Mouse (Mus musculus): ENCODE results near the gene Psme3. TPM values are rescaled to one million over a fixed set of nuclear protein-coding genes. Genes with fewer than 3 reads are reported as not detected.

Gene Psme3
- polyA plus RNA-seq, 1 experiment from 2014 or later = 189 TPM

DNA sequence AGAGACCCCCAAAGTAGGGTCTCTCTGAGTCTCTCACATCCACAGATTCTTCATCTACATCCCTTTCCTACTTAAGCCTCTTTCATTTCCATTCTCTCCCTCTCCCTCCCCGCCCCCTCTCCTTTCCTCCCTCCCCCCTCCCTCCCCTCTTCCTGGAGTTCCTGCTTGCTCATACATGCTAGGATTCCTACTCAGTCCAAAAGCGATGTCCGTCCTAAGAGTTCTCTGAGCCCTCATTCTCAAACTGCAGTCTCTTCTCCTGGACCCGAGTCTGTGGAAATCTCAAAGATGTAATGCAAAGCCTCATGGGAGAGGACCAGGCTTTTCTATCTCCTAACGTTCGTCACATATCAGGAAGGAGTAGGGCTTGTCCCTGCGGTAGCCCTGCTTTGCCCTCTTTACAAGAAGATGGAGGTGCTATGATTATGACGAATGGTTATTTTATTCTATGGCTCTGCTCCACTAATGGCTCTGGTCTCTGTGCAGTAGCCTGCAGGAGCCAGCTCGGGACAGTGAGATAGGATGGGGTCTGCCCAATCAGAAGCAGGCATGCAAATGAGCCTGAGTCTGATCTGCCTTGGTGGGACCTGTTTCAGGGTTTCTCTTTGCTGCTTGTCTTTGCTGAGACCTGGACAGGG lies 22.2 kb downstream of the Psme3 start:
- Histone ChIP-seq H3K4me1 (peaks cover 40% of the 10 kb centered on the region), H3K27me3 (replicated peaks; ENCODE audit: low read depth, poor library complexity, severe bottlenecking) (0 out of 2 replicates have a peak, but pooled peaks cover 3% of the 10 kb centered on the region), H3K36me3 (replicated peaks) (no peaks in the 10 kb centered on the region), H3K4me3 (peak overlapping the region; percentile 55), H3K27ac (replicated peaks) (peak overlapping the region; percentile 83), H3K9me3 (no peaks in the 10 kb centered on the region)
- 3% methylated on average over 9 of the region's 9 CpGs for WGBS
- peak; percentile 75 for DNase-seq (ENCODE audit: low spot score)

DNA sequence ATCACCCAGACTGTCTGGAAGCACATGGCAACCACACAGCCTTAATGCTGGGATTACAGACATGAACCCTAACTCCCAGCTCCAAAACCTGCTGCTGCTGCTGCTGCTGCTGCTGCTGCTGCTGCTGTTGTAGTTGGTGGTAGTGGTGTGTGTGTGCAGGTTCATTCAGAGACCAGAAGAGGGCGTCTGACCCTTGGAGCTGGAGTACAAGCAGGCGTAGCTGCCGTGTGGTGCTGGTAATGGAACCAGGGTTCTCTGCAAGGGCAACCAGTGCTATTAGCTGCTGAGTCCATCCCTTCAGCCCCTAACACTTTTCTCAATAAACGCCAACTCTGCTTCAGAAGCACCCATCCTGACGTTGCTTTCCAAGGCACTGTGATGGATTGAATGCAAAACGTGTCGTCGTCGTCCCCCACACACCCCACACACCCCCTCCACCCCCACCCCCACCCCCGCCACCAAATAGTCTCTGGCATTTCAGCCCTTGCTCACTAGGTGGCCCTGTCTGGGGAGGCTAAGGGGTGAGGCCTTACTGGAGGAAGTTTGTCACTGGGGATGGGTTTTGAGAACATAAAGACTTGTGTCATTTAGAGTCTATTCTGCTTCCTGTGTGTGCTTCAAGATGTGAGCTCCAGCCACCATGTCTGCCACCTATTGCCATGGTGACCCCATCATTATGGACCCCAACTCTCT lies 31.2 kb downstream of the Psme3 start:
- no peak overlapping the region for H3K4me3 ChIP-seq
- no peaks in the 10 kb centered on the region for H3K36me3 ChIP-seq (replicated peaks)
- H3K27ac ChIP-seq (replicated peaks) = no peak overlapping the region
- peaks cover 12% of the 10 kb centered on the region for H3K4me1 ChIP-seq
- H3K27me3 ChIP-seq (replicated peaks; ENCODE audit: low read depth, poor library complexity, severe bottlenecking) = no peaks in the 10 kb centered on the region
- DNase-seq (ENCODE audit: low spot score) = no peak
- H3K9me3 ChIP-seq = peaks cover 4% of the 10 kb centered on the region; the same call in 1 of the 2 replicates
- 81% methylated on average over 10 of the region's 10 CpGs for WGBS

DNA sequence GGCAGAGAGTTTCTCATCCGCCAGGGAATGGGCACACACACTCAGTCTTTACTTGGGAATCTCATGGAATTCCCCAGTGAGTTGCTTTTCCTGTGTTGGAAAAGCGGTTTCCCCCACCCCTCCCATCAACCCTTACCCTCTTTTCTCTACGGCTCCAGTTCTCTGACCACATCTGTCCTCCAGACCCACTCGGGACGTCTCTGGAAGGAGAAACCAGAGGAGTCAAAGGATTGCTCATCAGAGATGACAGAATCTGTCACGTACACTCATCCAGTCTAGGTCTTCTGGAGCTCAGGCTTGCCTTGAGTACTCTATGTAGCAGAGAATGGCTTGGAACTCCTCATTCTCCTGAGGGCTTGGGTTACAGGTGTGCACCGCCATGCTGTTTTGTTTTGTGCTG lies 32.8 kb downstream of the Psme3 start:
- no peak for DNase-seq (ENCODE audit: low spot score)
- Histone ChIP-seq H3K9me3 (peaks cover 4% of the 10 kb centered on the region; the same call in 1 of the 2 replicates), H3K4me1 (peaks cover 15% of the 10 kb centered on the region), H3K36me3 (replicated peaks) (no peaks in the 10 kb centered on the region), H3K27me3 (replicated peaks; ENCODE audit: low read depth, poor library complexity, severe bottlenecking) (no peaks in the 10 kb centered on the region), H3K4me3 (no peak overlapping the region), H3K27ac (replicated peaks) (no peak overlapping the region)
- WGBS = 67% methylated on average over 7 of the region's 7 CpGs

DNA sequence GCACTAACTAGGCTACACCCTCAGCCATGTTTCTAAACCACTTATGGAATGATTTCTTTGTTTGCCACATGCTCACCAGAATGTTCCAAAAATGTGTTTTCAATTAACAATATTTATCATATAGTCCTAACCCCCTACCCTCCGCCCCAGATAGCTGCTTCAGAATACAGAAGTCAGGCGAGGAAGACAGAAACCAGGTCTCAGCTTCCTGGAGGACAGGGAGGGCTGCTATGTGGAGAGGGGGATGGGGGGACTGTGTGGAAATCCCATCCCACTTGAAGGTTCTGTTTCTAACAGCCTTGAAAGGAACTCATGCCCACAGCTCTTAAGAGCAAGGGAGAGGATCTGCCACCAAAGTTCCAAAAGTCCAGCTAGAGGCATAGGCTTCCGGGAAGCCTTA lies 33.2 kb downstream of the Psme3 start:
- no peak overlapping the region for H3K27ac ChIP-seq (replicated peaks)
- peaks cover 15% of the 10 kb centered on the region for H3K4me1 ChIP-seq
- no peak overlapping the region for H3K4me3 ChIP-seq
- DNase-seq (ENCODE audit: low spot score) = no peak
- H3K9me3 ChIP-seq = peaks cover 4% of the 10 kb centered on the region; the same call in 1 of the 2 replicates
- no peaks in the 10 kb centered on the region for H3K27me3 ChIP-seq (replicated peaks; ENCODE audit: low read depth, poor library complexity, severe bottlenecking)
- WGBS = 81% methylated on average over 3 of the region's 3 CpGs
- no peaks in the 10 kb centered on the region for H3K36me3 ChIP-seq (replicated peaks)

DNA sequence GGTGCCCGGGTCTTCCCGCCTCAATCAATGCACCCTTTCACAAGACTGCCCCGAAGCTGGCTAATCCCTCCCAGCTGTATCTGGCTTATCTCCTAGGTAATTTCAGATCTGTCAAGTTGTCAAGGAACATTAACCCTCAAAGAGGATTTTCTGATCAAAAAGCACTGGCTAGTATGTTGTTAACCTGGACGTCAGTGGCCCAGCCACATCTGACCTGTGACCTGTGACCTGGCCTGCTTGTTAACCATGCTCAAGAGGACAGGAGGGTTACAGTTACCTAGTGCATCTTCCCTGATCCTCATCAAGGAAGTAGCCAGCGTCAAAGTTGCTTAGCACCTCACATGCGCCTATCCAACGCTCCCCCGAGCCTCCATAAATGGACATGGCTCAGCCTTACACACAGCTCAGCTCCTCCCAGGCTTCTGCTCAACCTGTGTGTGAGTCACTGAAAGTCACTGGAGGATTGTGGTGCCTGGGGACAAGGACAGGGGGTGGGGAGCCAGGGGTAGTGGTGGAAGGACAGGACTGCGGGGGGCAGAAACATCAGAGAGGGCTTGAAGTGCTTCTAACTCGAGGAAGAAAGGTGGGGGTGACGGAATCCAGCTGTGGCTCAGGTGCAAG lies 35.2 kb downstream of the Psme3 start:
- no peak overlapping the region for H3K4me3 ChIP-seq
- WGBS = 56% methylated on average over 11 of the region's 11 CpGs
- DNase-seq (ENCODE audit: low spot score) = no peak
- H3K4me1 ChIP-seq = peaks cover 15% of the 10 kb centered on the region
- H3K27ac ChIP-seq (replicated peaks) = no peak overlapping the region
- H3K27me3 ChIP-seq (replicated peaks; ENCODE audit: low read depth, poor library complexity, severe bottlenecking) = no peaks in the 10 kb centered on the region
- H3K36me3 ChIP-seq (replicated peaks) = no peaks in the 10 kb centered on the region
- H3K9me3 ChIP-seq = peaks cover 4% of the 10 kb centered on the region; the same call in 1 of the 2 replicates

DNA sequence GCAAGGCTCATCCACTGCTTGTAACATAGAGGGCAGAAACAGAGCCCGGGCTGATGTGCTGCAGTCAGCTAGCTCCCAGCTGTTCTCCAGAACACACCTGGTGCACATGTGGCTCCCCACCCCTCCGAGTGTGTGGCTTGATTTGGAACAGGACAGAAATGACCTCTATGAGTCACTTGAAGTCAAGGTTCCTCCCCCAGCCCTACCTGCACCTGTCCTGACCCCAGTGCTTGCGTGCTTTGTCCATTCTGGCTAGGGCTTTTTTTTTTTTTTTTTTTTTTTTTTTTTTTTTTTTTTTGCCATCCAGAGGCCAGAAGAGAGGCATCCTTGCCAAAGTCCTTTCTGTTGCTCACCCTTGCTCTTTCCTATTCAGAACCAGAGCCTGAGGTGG lies 35.7 kb downstream of the Psme3 start:
- Histone ChIP-seq H3K4me1 (peaks cover 15% of the 10 kb centered on the region), H3K36me3 (replicated peaks) (no peaks in the 10 kb centered on the region), H3K27ac (replicated peaks) (no peak overlapping the region), H3K27me3 (replicated peaks; ENCODE audit: low read depth, poor library complexity, severe bottlenecking) (no peaks in the 10 kb centered on the region), H3K4me3 (no peak overlapping the region), H3K9me3 (peaks cover 4% of the 10 kb centered on the region; the same call in 1 of the 2 replicates)
- peak; percentile 23 for DNase-seq (ENCODE audit: low spot score)
- 65% methylated on average over 3 of the region's 3 CpGs for WGBS

DNA sequence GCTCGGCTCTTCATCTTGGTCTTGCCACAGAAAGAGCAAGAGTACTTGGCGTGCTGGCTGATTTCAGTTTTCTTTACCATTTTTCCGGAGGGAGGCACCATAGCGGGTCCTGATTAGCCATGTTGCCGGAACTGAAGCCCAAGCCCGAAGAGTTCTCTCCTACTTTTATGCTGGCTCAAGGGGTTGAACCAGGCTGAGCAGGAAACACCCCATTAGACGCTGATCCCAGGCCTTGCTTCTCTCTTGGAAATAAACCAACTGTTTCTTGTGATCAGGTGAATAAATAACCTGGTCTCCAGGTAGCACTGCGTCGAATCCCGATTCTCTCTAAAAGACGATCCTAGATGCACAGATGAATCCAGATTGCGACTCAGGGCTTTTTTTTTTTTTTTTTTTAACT lies 37.4 kb downstream of the Psme3 start:
- WGBS = 91% methylated on average over 12 of the region's 12 CpGs
- Histone ChIP-seq H3K4me3 (no peak overlapping the region), H3K9me3 (peaks cover 4% of the 10 kb centered on the region; the same call in 1 of the 2 replicates), H3K4me1 (peaks cover 15% of the 10 kb centered on the region), H3K27ac (replicated peaks) (no peak overlapping the region), H3K36me3 (replicated peaks) (no peaks in the 10 kb centered on the region), H3K27me3 (replicated peaks; ENCODE audit: low read depth, poor library complexity, severe bottlenecking) (no peaks in the 10 kb centered on the region)
- DNase-seq (ENCODE audit: low spot score) = no peak

DNA sequence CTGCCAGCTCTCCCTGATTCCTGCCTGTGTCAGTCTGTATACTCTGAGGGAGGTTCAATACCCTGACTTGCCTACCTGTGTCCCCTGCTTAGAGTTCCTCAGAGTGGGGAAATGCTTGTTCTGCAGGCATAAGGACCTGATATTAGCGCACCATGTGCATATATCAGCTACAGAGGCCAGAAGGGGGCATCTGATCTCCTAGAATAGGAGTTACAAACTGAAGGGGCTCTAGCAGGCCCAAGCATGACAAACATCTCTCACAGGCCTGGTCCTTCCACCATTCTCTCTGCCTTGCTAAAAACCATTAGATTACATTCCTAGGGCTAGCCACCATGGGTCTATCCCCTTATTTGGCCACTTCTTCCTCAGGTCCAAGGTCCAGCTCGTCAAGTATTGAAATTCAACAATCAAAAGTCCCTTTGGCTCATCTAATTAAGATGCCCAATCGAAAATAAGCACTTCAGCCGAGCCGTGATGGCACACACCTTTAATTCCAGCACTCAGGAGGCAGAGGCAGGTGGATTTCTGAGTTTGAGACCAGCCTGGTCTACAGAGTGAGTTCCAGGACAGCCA lies 38.5 kb downstream of the Psme3 start:
- Histone ChIP-seq H3K4me1 (peaks cover 15% of the 10 kb centered on the region), H3K27me3 (replicated peaks; ENCODE audit: low read depth, poor library complexity, severe bottlenecking) (no peaks in the 10 kb centered on the region), H3K36me3 (replicated peaks) (no peaks in the 10 kb centered on the region), H3K9me3 (peaks cover 4% of the 10 kb centered on the region; the same call in 1 of the 2 replicates), H3K4me3 (no peak overlapping the region), H3K27ac (replicated peaks) (no peak overlapping the region)
- no peak for DNase-seq (ENCODE audit: low spot score)
- 83% methylated on average over 5 of the region's 5 CpGs for WGBS

DNA sequence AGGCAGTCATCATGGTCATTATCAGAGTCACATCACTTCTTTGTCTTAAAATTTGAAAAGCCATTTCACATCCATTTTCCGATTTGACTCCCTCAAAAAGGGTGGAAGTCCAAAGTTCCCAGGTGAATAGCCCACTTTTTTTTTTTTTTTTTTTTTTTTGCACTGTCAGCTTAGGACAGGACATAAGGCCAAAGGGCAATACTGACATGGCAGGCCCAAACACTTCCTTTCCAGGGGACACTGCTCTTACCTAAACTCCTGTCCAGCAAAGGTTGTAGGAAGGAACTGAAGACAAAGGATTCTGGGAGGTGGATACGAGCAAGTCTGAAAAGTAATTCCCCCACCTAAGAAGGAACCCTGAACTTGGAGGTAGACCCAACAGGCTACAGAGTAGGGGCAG lies 39.9 kb downstream of the Psme3 start:
- WGBS = 89% methylated on average over 2 of the region's 2 CpGs
- H3K4me1 ChIP-seq = peaks cover 26% of the 10 kb centered on the region
- no peak for DNase-seq (ENCODE audit: low spot score)
- H3K27me3 ChIP-seq (replicated peaks; ENCODE audit: low read depth, poor library complexity, severe bottlenecking) = no peaks in the 10 kb centered on the region; the same call in 1 of the 2 replicates
- no peaks in the 10 kb centered on the region for H3K9me3 ChIP-seq
- H3K36me3 ChIP-seq (replicated peaks) = no peaks in the 10 kb centered on the region
- no peak overlapping the region for H3K4me3 ChIP-seq
- H3K27ac ChIP-seq (replicated peaks) = no peak overlapping the region

DNA sequence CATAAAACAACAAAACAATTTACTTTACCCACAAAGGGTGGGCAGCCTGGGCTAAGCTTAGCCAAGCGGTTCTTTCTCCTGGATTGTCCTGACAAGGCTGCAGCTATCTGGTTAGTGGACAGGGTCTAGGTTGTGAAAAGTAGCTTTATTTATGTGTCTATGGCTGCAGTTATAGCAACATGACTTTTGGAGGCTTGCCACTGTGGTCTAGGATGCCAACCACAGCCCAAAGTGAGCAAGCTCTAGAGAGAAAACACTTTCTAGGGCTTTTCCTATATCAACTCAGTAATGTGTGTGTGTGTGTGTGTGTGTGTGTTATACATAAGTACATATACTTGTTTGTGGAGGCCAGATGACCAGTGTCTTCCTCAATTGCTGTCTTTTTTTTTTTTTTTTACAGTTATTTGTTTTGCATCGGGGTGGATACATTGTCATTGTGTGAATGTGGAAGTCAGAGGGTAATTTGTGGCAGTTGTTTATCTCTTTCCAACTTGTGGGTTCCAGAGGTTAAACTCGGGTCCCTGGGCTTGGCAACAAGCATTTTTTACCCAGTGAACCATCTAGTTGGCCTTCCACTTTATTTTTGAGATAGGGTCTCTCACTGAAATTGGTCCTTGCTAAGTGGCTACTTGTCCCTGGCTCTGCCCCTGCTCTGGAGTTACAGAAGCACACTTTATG lies 41.6 kb downstream of the Psme3 start:
- H3K4me3 ChIP-seq = no peak overlapping the region
- H3K36me3 ChIP-seq (replicated peaks) = no peaks in the 10 kb centered on the region
- H3K9me3 ChIP-seq = no peaks in the 10 kb centered on the region
- 83% methylated on average over 3 of the region's 3 CpGs for WGBS
- DNase-seq (ENCODE audit: low spot score) = no peak
- no peaks in the 10 kb centered on the region; the same call in 1 of the 2 replicates for H3K27me3 ChIP-seq (replicated peaks; ENCODE audit: low read depth, poor library complexity, severe bottlenecking)
- no peak overlapping the region for H3K27ac ChIP-seq (replicated peaks)
- H3K4me1 ChIP-seq = peaks cover 12% of the 10 kb centered on the region; the same call in 1 of the 2 replicates

DNA sequence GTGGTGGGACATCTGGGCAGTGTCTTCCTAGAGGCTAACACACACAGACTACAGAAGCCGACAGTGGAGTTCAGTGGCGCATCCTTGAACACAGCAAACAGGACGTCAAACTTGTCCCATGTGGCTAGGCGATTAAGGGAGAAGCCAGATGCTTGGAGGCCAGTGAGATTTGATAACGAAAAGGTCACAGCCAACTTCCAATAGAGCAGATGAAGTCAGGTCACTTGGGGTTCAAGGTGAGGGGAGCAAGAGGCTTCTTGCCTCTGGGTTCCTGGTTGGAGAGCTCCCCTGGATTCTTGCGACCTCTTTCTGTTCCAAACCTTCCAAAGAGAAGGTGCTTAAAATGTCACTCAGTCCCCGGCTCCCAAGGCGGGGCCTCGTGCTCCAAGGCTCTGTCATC lies 43.8 kb downstream of the Psme3 start:
- 71% methylated on average over 9 of the region's 9 CpGs for WGBS
- Histone ChIP-seq H3K27me3 (replicated peaks; ENCODE audit: low read depth, poor library complexity, severe bottlenecking) (no peaks in the 10 kb centered on the region; the same call in 1 of the 2 replicates), H3K4me1 (peaks cover 12% of the 10 kb centered on the region; the same call in 1 of the 2 replicates), H3K27ac (replicated peaks) (peak overlapping the region; percentile 31; the same call in 1 of the 2 replicates), H3K4me3 (no peak overlapping the region), H3K9me3 (no peaks in the 10 kb centered on the region), H3K36me3 (replicated peaks) (no peaks in the 10 kb centered on the region)
- DNase-seq (ENCODE audit: low spot score) = no peak

DNA sequence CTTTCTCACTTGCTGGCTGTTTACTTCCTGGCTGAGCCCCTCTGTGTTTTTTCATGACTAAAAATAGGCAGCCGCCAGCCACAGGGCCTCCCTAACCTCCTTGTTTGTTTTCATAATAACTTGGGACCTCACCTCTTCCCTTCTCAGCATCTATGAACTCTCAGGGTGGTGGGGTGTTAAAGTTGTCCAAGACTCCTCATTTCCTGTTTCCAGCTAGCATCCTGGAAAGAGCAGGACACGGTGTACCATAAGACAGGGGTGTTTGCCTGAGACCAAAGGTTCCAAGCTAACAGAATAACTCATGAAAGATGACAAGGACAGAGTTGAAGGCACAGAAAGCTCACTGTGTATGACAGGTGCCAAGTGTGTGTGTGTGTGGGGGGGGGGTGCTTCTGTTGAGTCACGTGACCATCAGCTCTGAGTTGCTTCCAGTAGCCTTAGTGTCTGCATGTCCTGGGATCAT lies 44.7 kb downstream of the Psme3 start:
- Histone ChIP-seq H3K4me3 (no peak overlapping the region), H3K27ac (replicated peaks) (no peak overlapping the region), H3K36me3 (replicated peaks) (no peaks in the 10 kb centered on the region), H3K27me3 (replicated peaks; ENCODE audit: low read depth, poor library complexity, severe bottlenecking) (no peaks in the 10 kb centered on the region; the same call in 1 of the 2 replicates), H3K4me1 (peaks cover 12% of the 10 kb centered on the region; the same call in 1 of the 2 replicates), H3K9me3 (no peaks in the 10 kb centered on the region)
- DNase-seq (ENCODE audit: low spot score) = no peak
- WGBS = 47% methylated on average over 3 of the region's 3 CpGs
